Comparison of ENCODE assay signal across 9 mouse cellular contexts in the genomic region with DNA sequence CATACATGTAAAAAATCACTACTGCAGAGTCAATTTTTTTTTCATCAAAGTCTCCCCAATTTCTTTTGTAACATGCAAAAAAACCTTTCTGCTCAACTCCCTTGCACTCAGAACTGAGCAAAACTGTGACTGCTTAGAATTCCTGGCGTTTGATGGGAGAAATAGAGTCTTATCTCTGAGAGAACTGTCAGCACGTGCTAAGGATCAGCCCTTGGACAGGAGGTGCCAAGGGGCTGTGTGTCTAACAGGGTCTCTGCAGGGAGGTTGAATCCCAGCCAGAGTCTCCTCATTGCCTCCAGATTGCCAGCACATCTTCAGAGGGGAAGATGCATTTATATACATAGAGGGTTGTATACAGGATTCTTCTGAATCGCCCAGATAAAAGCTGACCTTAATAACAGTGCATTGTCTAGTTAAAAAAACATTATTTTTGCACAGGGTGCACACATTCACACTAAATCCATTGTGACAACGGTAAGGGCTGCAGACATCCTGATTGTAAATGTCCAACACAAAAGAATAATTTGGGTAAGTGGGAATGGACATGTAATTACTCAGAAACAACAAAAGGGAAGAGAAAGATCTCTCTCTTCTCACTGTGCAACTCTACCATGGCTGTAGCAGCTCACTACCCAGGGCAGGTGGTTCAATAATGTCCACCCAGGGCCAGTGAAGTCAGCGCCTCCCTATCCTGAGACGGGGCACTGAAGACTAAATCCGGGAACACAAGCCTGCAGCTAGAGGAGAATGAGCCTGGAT.
DNase-seq lines count a peak whose midpoint lies in the region; ATAC-seq and TF ChIP-seq lines count a peak whose summit lies in the region.
"Had no signal": no experiment of that assay in that cellular context is flagged by ENCODE, and none has a peak within 500 bp of the region (broad histone marks: within the 10 kb centered on the region; RNA-seq: fewer than 3 reads in every experiment).

No protein-coding gene starts in this region.

- no peak for TF ChIP-seq CTCF in kidney, postnatal 0 days (IDR thresholded peaks at IDR 0.05; ENCODE audit: low read depth)

- H3K36me3 ChIP-seq in kidney, postnatal 0 days (ENCODE audit: insufficient read depth, low read length): no peaks in the 10 kb centered on the region
- H3K36me3 ChIP-seq in hindbrain, embryonic 15.5 days: no peaks in the 10 kb centered on the region

- no peak for ATAC-seq in kidney, postnatal 0 days (replicated peaks; ENCODE audit: low FRiP score, low read depth)
- ATAC-seq in hindbrain, embryonic 15.5 days (ENCODE audit: low FRiP score, low read depth): peak; percentile 37; the same call in 1 of the 2 replicates

- peak overlapping the region; percentile 35; the same call in 1 of the 2 replicates for H3K4me2 ChIP-seq in kidney, postnatal 0 days (ENCODE audit: low read length)
- peak overlapping the region; percentile 26; the same call in 1 of the 2 replicates for H3K4me2 ChIP-seq in hindbrain, embryonic 15.5 days

- DNase-seq in cerebellum, adult 18-20 months: peak; percentile 36 to 48
- DNase-seq in cerebellum, adult 11 months: no peak
- peak; percentile 22 for DNase-seq in kidney, postnatal 0 days (ENCODE audit: low spot score)
- DNase-seq in kidney, postnatal 4 days: no peak
- peak; percentile 30 for DNase-seq in retina, embryonic 14.5 days (ENCODE audit: low spot score)
- no peak for DNase-seq in right cerebral cortex, postnatal 36 days (ENCODE audit: low spot score in 2 of 2)
- no peak for DNase-seq in right cerebral cortex, postnatal 4 days

- no peaks in the 10 kb centered on the region for H3K27me3 ChIP-seq in kidney, postnatal 0 days (ENCODE audit: insufficient read depth, low read length)
- no peaks in the 10 kb centered on the region for H3K27me3 ChIP-seq in hindbrain, embryonic 15.5 days

- H3K9ac ChIP-seq in kidney, postnatal 0 days (ENCODE audit: low read depth, low read length): no peak overlapping the region
- H3K9ac ChIP-seq in hindbrain, embryonic 15.5 days: peak overlapping the region; percentile 14; the same call in 1 of the 2 replicates
- H3K9ac ChIP-seq: liver, postnatal 0 days had no signal

- no peaks in the 10 kb centered on the region for H3K9me3 ChIP-seq in kidney, postnatal 0 days (replicated peaks; ENCODE audit: low read length)
- no peaks in the 10 kb centered on the region for H3K9me3 ChIP-seq in hindbrain, embryonic 15.5 days

- WGBS in kidney, postnatal 0 days: 32% methylated on average over 7 of the region's 7 CpGs
- WGBS in hindbrain, embryonic 15.5 days: 14% methylated on average over 7 of the region's 7 CpGs

- peak overlapping the region; percentile 61; the same call in 1 of the 2 replicates for H3K27ac ChIP-seq in kidney, postnatal 0 days
- peak overlapping the region; percentile 70 for H3K27ac ChIP-seq in hindbrain, embryonic 15.5 days (replicated peaks)

- no peak overlapping the region for H3K4me3 ChIP-seq in kidney, postnatal 0 days (replicated peaks; ENCODE audit: low read depth, low read length)
- no peak overlapping the region for H3K4me3 ChIP-seq in hindbrain, embryonic 15.5 days

- H3K4me1 ChIP-seq in kidney, postnatal 0 days (replicated peaks; ENCODE audit: insufficient read depth, low read length): peaks cover 17% of the 10 kb centered on the region; the same call in 1 of the 2 replicates
- H3K4me1 ChIP-seq in hindbrain, embryonic 15.5 days (replicated peaks): peaks cover 71% of the 10 kb centered on the region

Comparison
In these comparisons a context has a peak if more than half of its experiments do, and no peak if none do; other contexts are left out.
1. DNase-seq: peak in cerebellum, adult 18-20 months (2 of 2), kidney, postnatal 0 days (single experiment) and retina, embryonic 14.5 days (single experiment); none in cerebellum, adult 11 months (single experiment), kidney, postnatal 4 days (0 of 2), right cerebral cortex, postnatal 36 days (0 of 2) and right cerebral cortex, postnatal 4 days (single experiment).